Mouse (Mus musculus): ENCODE data around the gene Atat1.
A peak's percentile ranks its signal among the peaks of the same experiment; 100 is the strongest.
"Not testable (repeated sequence)": the region's sequence is repeated elsewhere in the genome, so short reads cannot be mapped to it uniquely, and the experiment has no call there.

Gene Atat1

GRCm38 (mm10) chr17:35909919-35910369, at the start of gene Atat1:
TSS of gene Atat1 (minus strand) at chr17:35910075.
- DNase-seq (ENCODE audit: low spot score in 2 of 2) = peak; percentile 89 to 97

GRCm38 (mm10) chr17:35958533-35959223, 48.8 kb upstream of the Atat1 start:
- no peak for DNase-seq (ENCODE audit: low spot score in 2 of 2)

DNA sequence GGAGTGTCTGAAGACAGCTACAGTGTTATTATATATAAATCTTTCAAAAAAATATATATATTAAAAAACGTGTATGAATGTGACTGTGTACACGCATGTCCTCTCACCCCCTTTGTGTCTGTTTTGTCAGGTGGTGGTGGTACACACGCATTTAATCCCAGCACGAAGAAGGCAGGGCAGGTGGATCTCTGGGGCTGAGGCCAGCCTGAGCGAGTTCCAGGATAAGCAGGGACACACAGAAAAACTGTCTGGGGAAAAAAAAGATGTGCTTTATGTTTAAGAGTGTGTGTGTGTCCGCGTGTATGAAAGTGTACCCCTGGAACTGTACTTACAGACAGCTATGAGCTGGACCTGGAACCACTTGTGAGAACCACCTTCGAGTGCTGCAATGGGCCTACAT, 44.8 kb upstream of the Atat1 start:
- no peak for DNase-seq (ENCODE audit: low spot score in 2 of 2)

DNA sequence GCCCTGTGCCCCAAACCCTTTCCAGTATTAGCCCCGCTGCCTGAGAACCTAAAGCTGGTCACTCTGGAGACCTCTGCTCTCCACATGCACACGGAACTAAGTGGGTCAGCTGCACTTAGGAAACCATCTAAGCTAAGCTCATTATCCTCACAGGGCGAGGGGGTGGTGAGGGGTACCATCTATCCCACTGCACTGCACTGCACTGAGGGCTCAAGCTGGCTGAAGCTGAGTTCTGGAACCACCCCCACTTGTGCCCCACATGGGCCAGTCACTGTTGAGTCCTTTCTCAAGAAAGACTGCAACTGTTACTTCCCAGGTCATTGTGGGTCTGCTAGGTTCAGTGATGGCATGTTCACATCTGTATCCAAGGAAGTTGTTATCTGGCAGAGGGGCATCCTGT, 42.7 kb upstream of the Atat1 start:
- not testable (repeated sequence) for DNase-seq (ENCODE audit: low spot score in 2 of 2)

DNA sequence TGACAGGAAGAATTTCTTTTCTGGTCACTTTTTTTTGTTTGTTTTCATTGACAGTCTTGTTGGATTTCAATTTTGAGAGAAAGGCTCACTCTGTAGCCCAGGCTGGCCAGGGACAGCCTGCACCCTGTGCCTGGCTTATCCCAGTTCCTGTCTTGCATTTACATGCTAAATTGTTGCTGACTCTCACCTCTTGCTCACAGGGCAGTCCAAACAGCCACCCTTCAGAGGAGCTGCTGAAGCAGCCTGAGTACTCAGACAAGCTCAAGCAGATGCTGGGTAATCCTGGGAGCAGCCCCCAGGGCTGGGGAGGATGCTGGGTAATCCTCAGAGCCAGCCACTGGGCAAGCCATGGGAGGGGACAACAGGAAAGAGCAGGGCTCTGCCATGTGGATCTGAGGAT, 41.1 kb upstream of the Atat1 start:
- DNase-seq (ENCODE audit: low spot score in 2 of 2) = not testable (repeated sequence)

- DNase-seq (ENCODE audit: low spot score in 2 of 2) = no peak
Observed at GRCm38 (mm10) chr17:35939941-35940340, 30.1 kb upstream of the Atat1 start.

- DNase-seq (ENCODE audit: low spot score in 2 of 2) = no peak
Observed at GRCm38 (mm10) chr17:35939108-35939507, 29.2 kb upstream of the Atat1 start.

- peak; percentile 45 to 47 for DNase-seq (ENCODE audit: low spot score in 2 of 2)
Observed at GRCm38 (mm10) chr17:35937700-35938348, 27.9 kb upstream of the Atat1 start.

DNA sequence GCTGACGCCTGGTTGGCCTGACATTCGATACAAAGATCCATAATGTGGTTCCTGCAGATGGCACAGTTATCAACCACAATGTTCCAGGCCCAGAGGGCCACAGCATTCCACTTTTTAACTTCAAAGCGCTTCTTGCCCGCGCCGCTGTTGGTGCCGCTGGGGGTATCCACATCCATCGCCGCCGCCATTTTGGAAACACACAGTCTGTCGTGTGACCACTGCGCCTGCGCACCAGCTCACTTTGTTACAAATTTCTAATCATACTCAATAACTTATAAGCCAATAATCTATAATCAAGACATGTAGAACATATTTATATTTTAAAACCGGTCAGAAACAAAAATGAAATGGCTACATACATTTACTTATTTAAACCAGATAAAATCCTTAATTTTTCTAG, 25.9 kb upstream of the Atat1 start:
- DNase-seq (ENCODE audit: low spot score in 2 of 2) = not testable (repeated sequence)

- DNase-seq (ENCODE audit: low spot score in 2 of 2) = no peak
Observed at GRCm38 (mm10) chr17:35932608-35933007, 22.7 kb upstream of the Atat1 start.

- no peak for DNase-seq (ENCODE audit: low spot score in 2 of 2)
Observed at GRCm38 (mm10) chr17:35930627-35931026, 20.8 kb upstream of the Atat1 start.

GRCm38 (mm10) chr17:35929534-35929933, 19.7 kb upstream of the Atat1 start:
- no peak for DNase-seq (ENCODE audit: low spot score in 2 of 2)

DNA sequence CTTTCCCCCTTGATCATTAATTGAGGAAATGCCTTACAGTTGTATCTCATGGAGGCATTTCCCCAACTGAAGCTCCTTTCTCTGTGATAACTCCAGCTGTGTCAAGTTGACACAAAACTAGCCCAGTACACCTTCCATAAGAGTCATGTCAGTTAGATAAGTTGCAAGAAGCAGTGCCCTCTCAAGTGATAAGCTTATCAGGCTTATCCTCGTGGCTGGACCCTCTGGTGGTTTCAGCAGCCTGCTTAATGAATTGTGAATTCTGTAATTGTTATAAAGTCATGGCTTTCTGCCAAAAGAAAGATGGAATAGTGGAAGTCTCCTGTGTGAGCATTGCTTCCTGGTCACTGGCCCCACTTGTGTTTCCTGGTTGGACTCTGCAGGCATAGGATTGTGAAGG, 17.6 kb upstream of the Atat1 start:
- DNase-seq (ENCODE audit: low spot score in 2 of 2) = no peak

GRCm38 (mm10) chr17:35923281-35923680, 13.4 kb upstream of the Atat1 start:
- no peak for DNase-seq (ENCODE audit: low spot score in 2 of 2)

DNA sequence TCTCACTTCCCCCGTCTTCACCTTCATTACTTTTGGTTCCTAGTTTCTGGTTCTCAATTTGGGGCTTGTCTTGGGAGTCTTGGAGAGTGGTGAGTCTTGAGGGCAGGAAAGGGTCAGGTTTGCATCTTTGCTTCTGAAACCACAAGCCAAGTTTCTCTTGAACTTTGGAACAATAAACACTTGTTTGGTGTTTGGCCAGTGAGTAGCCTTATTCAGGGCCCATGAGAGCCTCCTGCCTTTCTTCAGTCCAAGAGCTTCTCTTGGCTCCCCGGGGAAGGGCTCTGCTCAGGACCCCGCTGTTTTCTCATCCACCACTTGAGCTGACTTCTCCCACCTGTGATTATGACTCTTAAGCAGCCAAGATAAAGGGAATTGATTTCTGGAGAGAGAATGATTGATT, 12.7 kb upstream of the Atat1 start:
- no peak for DNase-seq (ENCODE audit: low spot score in 2 of 2)

GRCm38 (mm10) chr17:35921710-35922109, 11.8 kb upstream of the Atat1 start:
- DNase-seq (ENCODE audit: low spot score in 2 of 2) = no peak

DNA sequence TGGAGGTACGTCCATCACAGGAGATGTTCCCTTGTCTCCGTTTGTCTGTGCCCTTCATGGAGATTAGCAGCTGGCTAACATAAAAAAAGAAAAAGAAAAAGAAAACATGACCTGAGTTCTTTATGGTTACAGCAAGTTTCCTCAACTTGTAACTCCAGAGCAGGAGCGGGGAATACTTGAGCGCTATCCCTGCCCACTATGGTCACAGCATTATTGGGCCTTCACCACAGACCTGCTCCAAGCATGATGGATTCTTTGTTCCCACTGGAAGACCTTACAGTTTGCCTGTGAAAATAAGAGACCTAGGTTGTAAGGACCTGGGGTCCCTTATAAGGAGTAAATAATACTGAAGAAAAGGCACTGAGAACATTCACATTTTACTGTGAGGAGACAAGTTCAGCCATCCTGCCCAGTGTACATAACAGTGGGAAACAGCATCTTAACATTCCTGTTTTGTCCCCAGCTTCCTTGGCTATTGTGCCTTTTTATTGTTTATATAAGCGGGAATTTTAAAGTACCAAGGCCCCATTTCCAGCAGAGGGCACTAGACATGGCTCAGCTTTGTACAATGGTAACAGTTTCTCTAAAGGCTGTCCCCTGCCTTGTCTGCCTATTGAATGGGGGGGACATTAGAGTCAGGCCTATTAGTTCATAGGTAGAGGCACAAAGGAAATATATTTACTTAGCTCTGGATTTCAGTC, 11.1 kb upstream of the Atat1 start:
- DNase-seq (ENCODE audit: low spot score in 2 of 2) = peak in 1 of 2 experiments; percentile 40

- DNase-seq (ENCODE audit: low spot score in 2 of 2) = no peak
Observed at GRCm38 (mm10) chr17:35920384-35920783, 10.5 kb upstream of the Atat1 start.

DNA sequence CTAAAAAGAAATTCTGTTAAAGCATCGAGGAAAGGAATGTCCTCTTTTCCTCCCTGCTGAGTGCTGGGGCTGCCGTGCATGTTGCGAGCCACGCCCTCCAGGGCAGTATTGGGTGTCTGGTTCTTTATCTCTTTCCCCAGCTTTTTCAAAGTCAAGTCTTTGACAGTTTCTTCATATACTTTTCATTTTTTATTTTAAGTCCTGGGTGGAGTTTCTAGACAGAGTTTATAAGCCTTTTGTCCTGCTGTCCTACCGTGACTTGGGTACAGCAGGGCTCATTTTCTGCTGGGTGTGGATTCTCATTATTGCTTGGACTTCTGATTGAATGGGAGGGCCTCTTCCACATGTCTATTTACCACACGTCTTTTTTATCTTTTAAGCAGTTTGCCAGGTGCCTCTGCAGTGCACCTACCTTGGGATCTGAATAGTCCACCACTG, 10.0 kb upstream of the Atat1 start:
- DNase-seq (ENCODE audit: low spot score in 2 of 2) = no peak

DNA sequence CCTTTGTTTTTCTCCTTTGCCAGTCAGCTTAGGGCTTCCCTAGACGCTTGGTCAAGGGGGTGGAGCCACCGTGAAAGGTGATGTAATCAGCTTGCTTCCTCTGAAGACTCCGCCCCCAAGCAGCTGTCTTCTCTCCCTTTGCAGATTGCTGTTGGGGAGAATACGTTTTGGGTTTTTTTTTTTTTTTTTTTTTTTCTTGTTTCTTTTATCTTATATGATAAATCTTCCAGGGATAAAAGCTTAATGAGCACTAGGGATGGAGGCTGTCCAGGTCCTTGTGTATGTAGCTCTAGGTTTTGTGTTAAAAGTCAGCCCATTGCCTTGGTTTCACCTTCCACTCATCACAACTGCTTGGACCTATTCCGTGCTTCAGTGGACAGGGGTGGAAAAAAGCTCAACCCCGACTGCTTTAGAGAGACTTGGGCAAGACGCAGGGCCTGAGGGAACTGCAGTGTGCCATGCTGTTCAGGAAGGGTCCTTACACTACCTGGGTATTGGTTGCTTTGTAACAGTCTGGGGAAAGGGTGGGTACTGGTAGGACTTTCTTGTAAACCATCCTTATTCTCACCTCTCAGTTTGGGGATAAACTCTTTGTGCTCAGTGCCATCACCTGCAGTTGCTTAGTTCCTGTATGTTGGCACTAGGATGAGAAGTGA, 9.3 kb upstream of the Atat1 start:
- DNase-seq (ENCODE audit: low spot score in 2 of 2) = peak; percentile 91 to 94

- DNase-seq (ENCODE audit: low spot score in 2 of 2) = peak in 1 of 2 experiments; percentile 31
Observed at GRCm38 (mm10) chr17:35918276-35919059, 8.6 kb upstream of the Atat1 start.

All from right cerebral cortex, adult 2 months (tissue).